Mouse (Mus musculus): Measurements from ENCODE around the gene Nrsn2.
"Not testable (repeated sequence)": the region's sequence is repeated elsewhere in the genome, so short reads cannot be mapped to it uniquely, and the experiment has no call there.

The Nrsn2 gene

DNA sequence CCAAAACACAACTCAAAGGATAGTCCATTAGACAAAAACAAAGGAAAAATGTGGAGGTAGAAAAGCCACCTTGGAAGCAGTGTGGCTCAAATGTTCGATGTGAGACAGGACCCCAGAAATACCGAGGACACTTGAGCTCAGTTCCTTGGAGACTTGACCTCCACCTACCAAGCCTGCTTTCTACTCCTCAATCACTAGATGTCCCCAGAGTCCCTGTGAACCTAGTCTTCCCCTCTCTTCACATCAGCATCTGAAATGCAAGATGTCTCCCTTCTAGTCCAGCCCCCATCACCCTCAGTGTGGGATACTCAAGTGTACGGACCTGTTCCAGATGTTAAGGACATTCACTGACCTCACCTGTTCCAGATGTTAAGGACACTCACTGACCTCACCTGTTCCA, 16.3 kb upstream of the Nrsn2 start:
- DNase-seq (ENCODE audit: low spot score in 2 of 2): peak in 1 of 2 experiments; percentile 68

GRCm38 (mm10) chr2:152384191-152384590, 7.8 kb upstream of the Nrsn2 start:
- no peak for DNase-seq (ENCODE audit: low spot score in 2 of 2)

GRCm38 (mm10) chr2:152375652-152376344, 640 bp downstream of the Nrsn2 start:
- peak; percentile 52 to 69 for DNase-seq (ENCODE audit: low spot score in 2 of 2)

DNA sequence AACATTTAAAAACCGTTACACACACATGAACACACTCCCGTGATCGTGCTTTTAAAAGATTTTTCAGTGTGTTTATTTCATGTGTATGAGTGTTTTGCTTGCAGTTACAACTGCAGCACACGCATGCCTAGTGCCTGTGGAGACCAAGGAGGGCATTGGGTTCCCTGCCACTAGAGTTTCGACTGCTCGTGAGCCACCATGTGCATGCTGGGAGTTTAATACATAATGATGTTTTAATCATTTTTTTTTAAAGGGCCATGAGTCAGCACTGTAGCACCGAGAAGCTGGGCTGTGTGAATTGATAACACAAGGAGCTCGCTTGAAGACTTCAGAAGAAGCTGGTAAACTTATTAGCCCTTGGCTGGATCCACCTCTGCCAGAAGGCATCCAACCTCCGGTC, 2.9 kb downstream of the Nrsn2 start:
- no peak for DNase-seq (ENCODE audit: low spot score in 2 of 2)

DNA sequence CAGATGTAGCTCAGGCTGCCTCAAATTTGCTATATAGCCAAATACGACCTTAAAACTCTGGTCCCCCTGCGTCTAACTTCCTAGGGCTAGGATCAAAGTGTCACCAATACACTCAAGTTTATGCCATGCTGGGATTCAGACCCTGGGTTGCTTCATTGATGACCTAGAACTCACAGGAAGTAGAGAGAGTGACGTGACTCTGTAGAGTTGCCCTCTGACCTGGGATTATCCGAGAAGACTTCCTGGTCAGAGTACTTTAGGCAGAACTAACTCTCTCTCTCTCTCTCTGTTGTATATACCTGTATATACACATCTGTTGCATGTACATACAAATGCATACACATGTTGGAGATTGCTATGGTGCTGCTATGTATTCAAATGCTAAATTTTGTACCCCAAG, 3.8 kb downstream of the Nrsn2 start:
- no peak for DNase-seq (ENCODE audit: low spot score in 2 of 2)

DNA sequence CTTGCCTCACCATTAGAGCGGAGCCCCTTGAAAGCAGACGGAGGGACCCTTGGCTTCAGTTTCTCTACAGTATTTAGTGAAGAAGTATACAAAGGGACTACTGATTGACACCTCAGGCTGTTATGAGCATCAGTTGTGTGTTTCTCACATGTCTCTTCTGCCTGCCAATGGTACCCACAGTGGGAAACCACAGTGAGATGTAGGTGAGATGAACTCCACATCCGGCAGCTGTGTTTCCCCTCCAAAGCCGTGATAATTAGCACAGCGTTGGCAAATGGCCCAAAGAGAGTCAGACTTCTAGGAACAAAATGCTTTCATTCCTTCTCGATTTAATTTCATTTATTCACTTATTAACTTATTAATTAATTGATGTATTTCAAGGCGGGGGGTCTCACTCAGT, 4.3 kb downstream of the Nrsn2 start:
- no peak for DNase-seq (ENCODE audit: low spot score in 2 of 2)

- peak in 1 of 2 experiments; percentile 34 for DNase-seq (ENCODE audit: low spot score in 2 of 2)
These were observed 7.8 kb downstream of the Nrsn2 start for GRCm38 (mm10) chr2:152368532-152369140.

DNA sequence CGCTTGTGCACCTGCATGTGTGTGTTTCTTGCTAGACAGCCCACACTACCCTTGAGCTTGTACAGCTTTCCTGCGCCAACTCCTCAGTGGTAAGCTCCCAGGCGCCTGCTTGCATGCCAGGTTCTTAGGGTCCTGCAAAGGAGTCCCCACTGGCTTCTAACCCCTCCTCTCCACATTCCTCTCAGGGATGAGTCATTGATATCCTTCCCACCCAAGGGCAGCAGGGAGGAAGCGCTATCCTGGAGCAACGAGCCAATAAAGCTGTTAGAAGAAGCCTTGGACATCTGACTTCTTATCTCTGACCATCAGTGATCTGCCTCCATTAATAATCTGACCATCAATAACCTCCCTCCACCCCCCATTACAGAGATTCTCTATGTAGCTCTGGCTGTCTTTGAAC, 8.5 kb downstream of the Nrsn2 start:
- no peak for DNase-seq (ENCODE audit: low spot score in 2 of 2)

DNA sequence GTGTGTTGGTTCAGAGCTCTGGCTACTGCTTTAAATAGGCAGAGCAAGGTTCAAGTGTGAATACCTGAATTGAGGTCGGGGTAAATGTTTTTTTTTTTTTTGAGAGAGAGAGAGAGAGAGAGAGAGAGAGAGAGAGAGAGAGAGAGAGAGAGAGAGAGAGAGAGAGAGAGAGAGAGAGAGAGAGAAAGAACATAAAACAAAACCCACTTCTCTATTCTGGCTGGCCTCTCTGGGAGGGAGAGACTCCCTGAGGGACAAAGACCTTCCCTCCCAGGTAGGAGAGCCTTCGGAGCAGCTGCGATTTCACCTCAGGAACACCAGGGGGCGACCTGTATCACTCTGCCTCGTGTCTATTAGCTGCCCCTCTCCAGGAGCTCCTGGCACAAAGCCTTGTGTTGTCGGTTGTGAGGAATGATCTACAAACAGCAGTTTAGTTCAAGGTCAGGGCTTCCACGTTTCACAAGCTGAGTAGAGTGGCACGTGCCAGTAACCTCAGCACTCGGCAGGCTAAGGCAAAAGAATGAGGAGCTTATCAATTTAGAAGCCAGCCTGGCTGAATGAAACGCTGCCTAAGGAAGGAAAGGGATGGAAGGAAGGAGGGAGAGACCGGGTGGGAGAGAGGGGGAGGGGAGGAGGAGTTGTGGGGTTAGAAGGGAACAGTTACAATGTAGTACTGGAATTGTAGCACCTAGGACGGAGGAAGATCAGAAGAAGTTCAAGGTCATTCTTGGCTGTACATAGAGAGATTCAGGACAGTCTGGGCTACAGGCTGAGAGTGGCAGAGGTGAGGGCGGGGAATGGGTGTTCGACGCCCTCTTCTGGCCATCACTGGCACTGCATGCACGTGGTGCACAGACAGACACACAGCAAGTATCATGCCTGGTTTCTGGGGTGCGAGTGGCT, 12.9 kb downstream of the Nrsn2 start:
- peak in 1 of 2 experiments; percentile 77 for DNase-seq (ENCODE audit: low spot score in 2 of 2)

DNA sequence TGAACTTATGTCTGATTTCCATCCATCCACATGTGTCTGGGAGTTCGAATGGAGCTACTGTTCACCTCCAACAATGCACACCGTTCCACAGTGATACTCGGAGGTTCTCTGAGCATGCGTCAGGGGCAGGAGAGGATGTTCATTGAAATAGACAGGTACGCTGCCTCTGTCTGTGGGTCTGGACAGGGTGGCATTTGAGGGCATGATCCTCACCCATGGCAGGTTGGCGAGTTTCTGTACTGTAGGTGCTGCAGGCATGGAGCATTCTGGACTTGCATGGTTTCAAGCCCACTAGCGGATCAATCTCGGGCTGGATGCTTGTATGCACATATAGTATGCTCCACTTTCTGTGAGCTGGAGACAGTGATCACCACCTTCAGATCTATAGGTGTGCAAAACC, 15.2 kb downstream of the Nrsn2 start:
- no peak for DNase-seq (ENCODE audit: low spot score in 2 of 2)

- no peak for DNase-seq (ENCODE audit: low spot score in 2 of 2)
These were observed 16.1 kb downstream of the Nrsn2 start for GRCm38 (mm10) chr2:152360271-152360775.

DNA sequence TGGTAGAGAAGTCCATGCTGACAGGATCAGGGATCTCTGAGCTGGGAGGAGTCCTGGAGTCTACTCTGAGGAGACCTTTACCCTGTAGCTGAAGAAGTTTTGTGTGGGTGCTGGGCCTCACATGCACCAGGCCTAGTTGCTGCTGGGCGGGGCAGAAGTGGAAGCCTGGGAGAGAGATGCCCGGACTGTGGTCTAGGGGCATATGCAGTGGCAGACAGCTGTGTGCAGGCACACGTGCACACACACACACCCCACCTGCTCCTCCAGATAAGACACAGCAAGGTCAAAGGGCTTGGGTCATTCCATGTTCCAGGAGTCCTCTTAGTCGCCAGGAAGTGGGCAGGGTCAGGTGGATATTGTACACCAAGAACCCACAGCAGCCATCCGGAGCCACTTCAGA, 16.8 kb downstream of the Nrsn2 start:
- no peak for DNase-seq (ENCODE audit: low spot score in 2 of 2)

- DNase-seq (ENCODE audit: low spot score in 2 of 2): not testable (repeated sequence)
These were observed 17.5 kb downstream of the Nrsn2 start for GRCm38 (mm10) chr2:152358977-152359376.

DNA sequence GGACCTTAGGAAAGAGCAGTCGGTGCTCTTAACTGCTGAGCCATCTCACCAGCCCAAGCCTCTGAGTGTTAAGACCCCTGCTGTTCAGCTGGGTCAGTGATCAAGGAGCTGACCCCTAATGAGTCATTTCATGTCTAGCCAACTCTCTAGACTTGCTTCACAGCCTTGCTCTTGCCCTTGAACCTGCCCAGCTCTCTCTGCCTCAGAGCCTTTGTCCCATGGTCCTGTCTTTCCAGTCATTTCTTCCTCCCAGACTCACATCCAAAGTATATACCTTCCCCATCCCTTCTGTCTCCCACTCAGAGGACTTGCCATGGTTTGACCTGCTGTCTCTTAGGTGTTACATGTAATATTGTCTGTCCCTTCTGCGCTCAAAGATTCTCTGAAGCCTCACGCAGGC, 19.2 kb downstream of the Nrsn2 start:
- no peak for DNase-seq (ENCODE audit: low spot score in 2 of 2)

DNA sequence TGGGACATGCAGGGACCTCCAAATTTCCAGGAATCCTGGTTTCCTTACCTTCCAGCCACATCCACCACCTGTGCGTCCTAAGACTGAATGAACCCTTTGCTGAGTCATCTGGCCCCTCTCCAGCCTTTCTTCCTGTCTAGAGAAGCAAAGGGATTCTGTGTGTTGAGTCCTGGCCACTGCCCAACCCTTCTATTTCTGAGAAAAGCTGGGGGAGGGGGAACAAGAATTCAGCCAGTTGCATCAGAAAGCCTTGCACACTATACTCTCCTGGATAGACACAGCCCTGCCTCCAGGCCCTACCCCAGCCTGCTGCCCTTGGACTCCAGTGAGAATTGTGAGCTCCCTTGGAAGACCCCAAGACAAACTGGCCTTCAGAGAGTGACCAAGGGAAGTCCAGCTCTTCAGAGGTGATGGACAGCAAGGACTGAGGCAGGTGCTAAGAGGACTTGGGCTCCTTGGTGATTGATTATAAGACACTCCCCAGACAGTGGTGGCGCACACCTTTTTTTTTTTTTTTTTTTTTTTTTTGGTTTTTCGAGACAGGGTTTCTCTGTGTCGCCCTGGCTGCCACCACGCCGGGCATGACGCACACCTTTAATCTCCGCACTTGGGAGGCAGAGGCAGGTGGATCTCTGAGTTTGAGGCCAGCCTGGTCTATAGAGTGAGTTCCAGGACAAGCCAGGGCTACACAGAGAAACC, 26.4 kb downstream of the Nrsn2 start:
- DNase-seq (ENCODE audit: low spot score in 2 of 2): peak in 1 of 2 experiments; percentile 65

- no peak for DNase-seq (ENCODE audit: low spot score in 2 of 2)
These were observed 27.2 kb downstream of the Nrsn2 start for GRCm38 (mm10) chr2:152349205-152349604.

DNA sequence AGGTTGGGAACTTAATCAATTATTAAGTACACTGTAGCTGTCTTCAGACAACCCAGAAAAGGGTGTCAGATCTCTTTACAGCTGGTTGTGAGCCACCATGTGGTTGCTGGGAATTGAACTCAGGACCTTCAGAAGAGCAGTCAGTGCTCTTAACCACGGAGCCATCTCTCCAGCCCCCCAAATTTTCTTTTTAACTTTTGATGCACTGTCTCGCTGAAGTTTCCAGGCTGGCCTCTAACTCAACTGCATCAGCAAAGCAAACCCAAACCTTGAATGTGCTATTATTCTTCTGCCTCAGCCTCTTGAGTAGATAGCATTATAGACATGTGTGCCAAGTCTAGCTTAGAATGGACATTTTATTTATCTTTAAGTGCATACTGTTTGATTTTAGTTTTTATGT, 28.7 kb downstream of the Nrsn2 start:
- DNase-seq (ENCODE audit: low spot score in 2 of 2): no peak

DNA sequence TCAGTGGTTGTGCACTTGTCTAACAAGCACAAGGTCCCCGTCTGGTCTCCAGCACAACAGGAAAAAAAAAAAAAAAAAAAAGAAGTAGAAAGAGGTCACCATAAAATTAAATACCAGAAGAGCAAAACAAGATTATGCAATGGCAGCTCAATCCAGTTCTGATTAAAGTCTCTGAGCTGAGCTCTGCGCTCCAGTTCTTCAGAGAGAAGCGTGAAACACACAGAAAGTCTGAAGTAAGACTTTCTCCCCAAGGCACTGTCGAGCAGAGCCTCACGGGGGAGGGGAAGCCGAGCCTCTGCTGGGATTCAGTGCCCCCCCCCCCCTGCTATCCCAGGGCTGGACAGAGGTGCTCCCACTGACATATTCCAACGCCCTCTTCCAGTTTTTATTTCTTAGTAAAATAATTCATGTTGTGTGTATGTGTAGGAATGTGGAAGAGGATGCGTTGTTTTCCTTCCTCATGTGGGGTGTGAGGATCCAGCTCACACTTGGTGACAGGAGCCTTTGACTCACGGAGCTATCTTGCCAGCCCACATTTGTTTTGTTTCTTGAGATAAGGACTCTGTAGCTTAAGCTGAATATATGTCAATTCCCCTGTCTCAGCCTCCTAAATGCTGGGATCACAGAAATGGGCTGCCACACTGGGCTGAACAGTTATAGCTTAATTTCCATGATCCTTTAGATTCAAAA, 29.5 kb downstream of the Nrsn2 start:
- DNase-seq (ENCODE audit: low spot score in 2 of 2): no peak

DNA sequence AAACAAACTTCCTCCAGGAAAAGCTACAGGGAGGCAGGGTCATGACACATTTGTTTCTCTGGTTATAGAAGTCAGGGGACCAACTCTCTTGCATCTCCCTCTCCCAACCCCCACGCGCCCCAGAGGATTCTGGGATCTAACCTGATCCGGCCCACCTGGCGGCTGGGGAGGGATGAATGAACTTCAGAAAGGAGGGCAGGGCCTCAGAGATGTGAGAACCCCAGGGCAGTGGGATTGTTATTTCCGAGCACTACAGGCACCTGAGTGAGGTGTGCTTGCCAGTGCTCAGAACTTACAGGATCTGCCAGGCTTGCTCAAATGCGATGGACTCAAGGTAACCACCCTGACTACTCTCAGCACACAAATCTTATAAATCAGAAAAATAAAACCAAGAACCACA, 31.0 kb downstream of the Nrsn2 start:
- no peak for DNase-seq (ENCODE audit: low spot score in 2 of 2)

GRCm38 (mm10) chr2:152344909-152345308, 31.5 kb downstream of the Nrsn2 start:
- no peak for DNase-seq (ENCODE audit: low spot score in 2 of 2)

GRCm38 (mm10) chr2:152344361-152344760, 32.1 kb downstream of the Nrsn2 start:
- DNase-seq (ENCODE audit: low spot score in 2 of 2): no peak

Data from left cerebral cortex, adult 9 months (tissue).